Mouse (Mus musculus) lung, postnatal 0 days (tissue): ENCODE measurements around the gene Nup35. TPM values are rescaled to one million over a fixed set of nuclear protein-coding genes. Genes with fewer than 3 reads are reported as not detected.

Experiments
- ATAC-seq: fragments of 200-750 bp; cut with Nextera tagmentation; 2 replicates; pipeline ENCODE4 v1.8.0; 2017; ENCODE audit warnings: moderate library complexity
- DNase-seq: peaks from one replicate; pipeline ENCODE4 v3.0.0-alpha.2; 2016; ENCODE audit warnings: low spot score
- H3K27ac ChIP-seq: fragments of 300-500 bp; sonication (generic); 2 replicates; pipeline ENCODE4 v1.5.1; 2014; ENCODE audit warnings: antibody characterized with exemption, mild to moderate bottlenecking, low read length, mixed read lengths
- H3K27me3 ChIP-seq: fragments of 300-500 bp; sonication (generic); replicated peaks from 2 replicates; pipeline ENCODE4 v1.6.1; 2014; ENCODE audit warnings: low read length, mixed read lengths; ENCODE audit not compliant: insufficient read depth
- H3K36me3 ChIP-seq: fragments of 300-500 bp; sonication (generic); 2 replicates; pipeline ENCODE4 v1.6.1; 2014; ENCODE audit warnings: low read length, mixed read lengths; ENCODE audit not compliant: insufficient read depth
- H3K4me1 ChIP-seq: fragments of 300-500 bp; sonication (generic); 2 replicates; pipeline ENCODE4 v1.6.1; 2014; ENCODE audit warnings: antibody characterized with exemption, low read depth, low read length, mixed read lengths; ENCODE audit not compliant: insufficient read depth
- H3K4me2 ChIP-seq: fragments of 300-500 bp; sonication (generic); replicated peaks from 2 replicates; pipeline ENCODE4 v1.6.1; 2014; ENCODE audit warnings: low read depth, mild to moderate bottlenecking, low read length, moderate library complexity, mixed read lengths
- H3K4me3 ChIP-seq: fragments of 300-500 bp; sonication (generic); 2 replicates; pipeline ENCODE4 v1.5.1; 2014; ENCODE audit warnings: low read depth, low read length
- H3K9ac ChIP-seq: fragments of 300-500 bp; sonication (generic); replicated peaks from 2 replicates; pipeline ENCODE4 v1.6.1; 2014; ENCODE audit warnings: low read depth, mild to moderate bottlenecking
- H3K9me3 ChIP-seq: fragments of 300-500 bp; sonication (generic); 2 replicates; pipeline ENCODE4 v1.6.1; 2016; ENCODE audit warnings: low read length, mixed read lengths
- CTCF ChIP-seq: IDR thresholded peaks from 2 replicates; pipeline ENCODE4 v1.5.1; 2016; ENCODE audit warnings: antibody characterized with exemption, mild to moderate bottlenecking
- EP300 ChIP-seq: IDR thresholded peaks from 2 replicates; pipeline ENCODE4 v1.6.1; 2016; ENCODE audit warnings: antibody characterized with exemption, mild to moderate bottlenecking, control low read depth
- WGBS: fragments of 180-500 bp; shearing (Covaris S2); extraction: QIAGEN DNeasy Blood & Tissue Kit; methylation state at CpG from one replicate; pipeline ENCODE4 v1.1.7; 2014; 5-methylcytosine and 5-hydroxymethylcytosine counted together
- polyA plus RNA-seq: library from polyadenylated mRNA; unstranded; fragments of >200 nt; fragmentation: Nextera tagmentation; extraction: Ambion mirVana; gene quantifications from 2 replicates; pipeline ENCODE4 v1.2.1, GENCODE M21; 2015

Gene Nup35
- 18.0 and 21.2 TPM in 2 replicates for polyA plus RNA-seq

DNA sequence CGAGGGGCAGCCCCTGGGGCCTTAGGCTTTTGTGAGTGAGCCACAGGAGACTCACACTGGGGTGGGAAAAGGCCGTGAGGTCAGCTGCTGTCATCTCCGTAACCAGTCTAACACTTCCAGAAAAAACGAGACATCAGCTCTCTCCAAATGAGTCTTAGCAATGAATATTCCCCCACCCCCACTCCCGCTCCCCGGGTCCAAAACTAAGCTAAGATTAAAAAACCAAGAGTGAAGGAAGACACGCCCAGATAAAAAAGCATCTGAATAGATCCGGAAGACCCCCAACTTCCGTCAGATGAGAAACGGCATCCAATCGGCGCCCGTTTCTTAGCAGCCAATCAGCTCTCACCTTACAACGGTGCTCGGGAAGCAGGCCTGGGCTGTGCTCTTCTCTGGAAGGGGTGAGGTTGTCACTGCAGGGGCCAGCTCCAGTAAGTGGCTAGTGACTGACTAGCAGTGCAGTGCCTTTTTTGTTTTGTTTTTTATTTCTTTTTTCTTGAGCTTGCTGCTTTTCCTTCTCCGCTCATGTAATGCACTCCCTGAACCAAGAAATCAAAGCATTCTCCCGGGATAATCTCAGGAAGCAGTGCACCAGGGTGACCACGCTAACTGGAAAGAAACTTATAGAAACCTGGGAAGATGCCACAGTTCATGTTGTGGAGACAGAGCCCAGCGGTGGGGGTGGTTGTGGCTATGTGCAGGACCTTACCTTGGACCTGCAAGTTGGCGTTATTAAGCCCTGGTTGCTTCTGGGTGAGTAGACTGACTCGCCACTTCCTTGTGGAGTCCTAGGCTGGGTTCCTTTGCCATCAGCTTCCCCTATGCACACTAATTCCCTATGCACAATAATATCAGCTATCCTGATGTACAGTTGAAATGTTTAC lies at the start of gene Nup35, which contains the start of gene Dusp19:
Gene Nup35 (plus strand): TSS at position 383 of the 884 bp plus-strand sequence.
Gene Dusp19 (plus strand): TSS at position 192 of the 884 bp plus-strand sequence.
- Histone ChIP-seq H3K4me2 (peak within 1 kb of the TSS; percentile 71), H3K9me3 (no peaks in the 10 kb centered on the region), H3K4me3 (peak within 1 kb of the TSS; percentile 51), H3K4me1 (0 out of 2 replicates have a peak, but pooled peaks cover 8% of the 10 kb centered on the region), H3K9ac (peak within 1 kb of the TSS; percentile 56), H3K27me3 (no peaks in the 10 kb centered on the region), H3K36me3 (no peaks in the 10 kb centered on the region), H3K27ac (0 out of 2 replicates have a peak within 1 kb of the TSS, but pooled peaks have one; percentile 27)
- under 1% methylated on average over 21 of the region's 21 CpGs for WGBS
- peak; percentile 100 for ATAC-seq
- TF ChIP-seq CTCF (no peak), EP300 (no peak)
- DNase-seq = peak; percentile 94

DNA sequence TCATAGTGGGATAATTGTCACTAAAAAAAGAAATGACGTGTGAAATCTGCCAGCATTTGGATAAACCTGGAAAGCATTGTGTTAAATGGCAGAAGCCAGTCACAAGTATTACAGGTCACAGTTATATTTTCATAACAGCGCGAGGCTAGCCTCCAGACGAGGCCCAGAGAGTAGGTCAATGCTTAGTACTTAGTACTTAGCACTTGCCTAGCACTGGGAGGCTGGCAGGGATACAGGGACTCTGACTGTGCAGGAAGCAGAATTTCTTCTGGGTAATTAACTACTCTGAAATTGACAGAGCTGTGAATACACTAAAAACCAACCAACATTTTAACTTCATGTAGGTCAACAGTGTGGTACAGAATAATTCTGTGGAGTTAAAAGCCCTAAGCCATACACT lies 49.6 kb upstream of the Nup35 start:
- no peaks in the 10 kb centered on the region for H3K36me3 ChIP-seq
- no peaks in the 10 kb centered on the region for H3K27me3 ChIP-seq
- no peaks in the 10 kb centered on the region for H3K9me3 ChIP-seq
- no peak overlapping the region for H3K4me3 ChIP-seq
- TF ChIP-seq EP300 (no peak), CTCF (no peak)
- DNase-seq (no peak), ATAC-seq (no peak)
- no peak overlapping the region for H3K27ac ChIP-seq
- H3K4me2 ChIP-seq = no peak overlapping the region
- 86% methylated on average over 4 of the region's 4 CpGs for WGBS
- no peak overlapping the region for H3K9ac ChIP-seq
- no peaks in the 10 kb centered on the region for H3K4me1 ChIP-seq

DNA sequence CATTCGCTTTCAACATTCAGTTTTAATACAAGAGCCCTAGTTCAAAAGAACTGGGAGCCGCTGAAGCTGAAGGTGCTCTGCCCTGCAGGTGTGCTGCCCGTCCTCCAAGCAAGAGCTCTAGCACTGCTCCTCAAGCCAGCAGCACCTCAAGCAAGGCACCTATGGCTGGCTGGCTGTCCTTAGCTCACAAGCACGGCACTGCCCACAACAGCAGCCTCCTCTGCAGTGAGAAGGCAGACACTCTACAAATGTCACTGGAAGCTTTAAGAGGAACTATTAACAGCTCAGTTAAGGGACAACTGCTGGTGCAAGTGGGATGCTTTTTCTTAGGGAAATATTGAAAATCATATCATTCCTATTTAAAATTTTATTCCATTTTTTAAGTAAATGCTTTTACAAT lies 46.4 kb upstream of the Nup35 start:
- no peaks in the 10 kb centered on the region for H3K27me3 ChIP-seq
- H3K36me3 ChIP-seq = no peaks in the 10 kb centered on the region
- H3K4me2 ChIP-seq = no peak overlapping the region
- ATAC-seq = no peak
- TF ChIP-seq EP300 = no peak
- no peak for TF ChIP-seq CTCF
- no peak overlapping the region for H3K4me3 ChIP-seq
- DNase-seq = peak; percentile 27
- no peaks in the 10 kb centered on the region for H3K9me3 ChIP-seq
- WGBS = 50% methylated on average over 4 of the region's 4 CpGs
- no peaks in the 10 kb centered on the region for H3K4me1 ChIP-seq
- no peak overlapping the region for H3K9ac ChIP-seq
- H3K27ac ChIP-seq = no peak overlapping the region

DNA sequence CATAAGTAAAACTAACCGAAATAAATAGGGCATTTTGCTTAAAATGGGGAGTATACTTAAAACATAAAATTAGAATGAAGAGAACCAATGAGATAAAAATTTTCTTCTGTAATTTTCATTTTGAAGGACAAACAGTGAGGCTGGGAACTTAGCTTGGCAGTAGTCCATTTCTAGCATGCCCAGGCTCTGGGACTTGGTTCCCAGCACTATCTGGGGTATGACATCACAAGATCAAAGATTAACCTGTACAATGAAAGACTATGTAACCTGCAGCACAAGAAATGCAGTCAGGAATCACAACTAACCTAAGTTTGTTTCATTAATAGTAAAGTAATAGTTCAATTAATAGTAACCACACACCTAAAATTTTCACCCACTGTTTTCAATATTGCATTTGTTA lies 39.8 kb upstream of the Nup35 start:
- H3K36me3 ChIP-seq = no peaks in the 10 kb centered on the region
- H3K27me3 ChIP-seq = no peaks in the 10 kb centered on the region
- H3K4me2 ChIP-seq = no peak overlapping the region
- H3K27ac ChIP-seq = no peak overlapping the region
- no peak overlapping the region for H3K9ac ChIP-seq
- DNase-seq = no peak
- ATAC-seq = no peak
- H3K4me1 ChIP-seq = peaks cover 10% of the 10 kb centered on the region
- WGBS = 93% methylated on average over 1 of the region's 1 CpGs
- no peak for TF ChIP-seq CTCF
- TF ChIP-seq EP300 = no peak
- no peak overlapping the region for H3K4me3 ChIP-seq
- no peaks in the 10 kb centered on the region for H3K9me3 ChIP-seq

DNA sequence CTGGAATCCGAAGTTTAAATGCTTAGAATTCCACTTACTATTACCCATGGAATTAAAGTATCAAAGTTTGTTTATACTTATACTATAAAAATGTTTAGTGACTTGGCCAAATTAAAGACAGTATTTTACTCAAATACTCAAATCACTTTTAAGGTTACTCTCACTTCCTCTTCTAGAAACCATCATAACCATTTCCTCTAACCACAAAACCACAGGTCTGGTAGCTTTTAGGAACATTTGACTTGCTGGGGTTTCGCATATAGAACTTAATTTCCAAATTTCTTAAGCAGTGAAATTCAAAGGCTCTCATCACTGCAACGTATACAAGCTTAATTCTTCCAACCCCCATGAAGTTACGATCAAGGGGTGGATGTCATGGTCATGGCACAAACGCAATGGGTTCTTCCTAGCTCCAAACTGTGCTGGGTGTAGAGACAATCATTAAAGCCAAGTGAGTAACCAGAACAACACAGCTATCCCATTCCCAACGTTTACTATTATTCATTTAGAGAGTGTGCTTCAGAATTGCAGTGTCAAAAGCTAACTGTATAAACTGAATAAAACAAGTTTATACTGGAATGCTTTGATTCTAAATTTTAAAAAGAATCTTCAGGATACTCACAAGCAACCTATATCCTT lies 37.7 kb upstream of the Nup35 start:
- DNase-seq (peak; percentile 20), ATAC-seq (no peak)
- Histone ChIP-seq H3K36me3 (no peaks in the 10 kb centered on the region), H3K9me3 (no peaks in the 10 kb centered on the region), H3K9ac (no peak overlapping the region), H3K27ac (no peak overlapping the region), H3K27me3 (no peaks in the 10 kb centered on the region), H3K4me1 (peaks cover 10% of the 10 kb centered on the region), H3K4me2 (peak overlapping the region; percentile 63), H3K4me3 (peak overlapping the region; percentile 92)
- no peak for TF ChIP-seq CTCF
- no peak for TF ChIP-seq EP300
- WGBS = 16% methylated on average over 6 of the region's 6 CpGs

DNA sequence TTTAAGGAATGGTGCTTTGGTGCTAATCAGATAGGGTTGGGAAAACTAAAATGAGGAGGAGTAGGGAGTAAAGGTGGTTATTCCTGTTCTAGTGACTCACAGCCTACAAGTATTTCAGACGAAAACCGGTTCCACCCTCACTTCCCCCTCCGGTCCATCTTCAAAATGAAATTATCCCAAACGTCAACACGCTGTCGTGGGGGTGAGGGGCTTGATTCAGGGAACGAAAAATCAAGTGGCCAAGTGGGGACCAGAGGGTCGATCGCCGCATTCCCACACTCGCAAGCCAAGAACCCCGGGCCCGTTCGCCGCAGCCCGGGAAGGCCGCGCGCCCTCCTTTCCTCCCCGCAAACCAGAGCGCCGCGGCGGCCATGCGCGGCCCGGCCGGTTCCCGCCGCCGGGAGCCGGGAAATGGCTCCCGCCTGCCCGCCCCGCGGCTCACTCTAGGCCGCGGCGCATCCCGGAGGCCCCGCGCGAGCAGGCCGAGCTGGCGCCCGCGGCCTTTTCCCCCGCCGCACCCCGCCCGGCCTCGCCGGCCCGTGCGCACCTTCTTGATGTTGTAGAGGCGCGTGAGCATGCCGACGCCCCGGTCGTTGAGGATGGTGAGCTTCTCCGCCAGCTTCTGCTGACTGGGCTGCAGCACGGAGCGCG lies 36.6 kb upstream of the Nup35 start:
- Histone ChIP-seq H3K4me3 (peak overlapping the region; percentile 92), H3K4me2 (peak overlapping the region; percentile 63), H3K27ac (peak overlapping the region; percentile 99), H3K9me3 (no peaks in the 10 kb centered on the region), H3K27me3 (no peaks in the 10 kb centered on the region), H3K9ac (peak overlapping the region; percentile 98), H3K4me1 (peaks cover 10% of the 10 kb centered on the region), H3K36me3 (no peaks in the 10 kb centered on the region)
- DNase-seq (peak; percentile 85), ATAC-seq (peak; percentile 66)
- WGBS = under 1% methylated on average over 45 of the region's 65 CpGs
- TF ChIP-seq EP300 = no peak
- no peak for TF ChIP-seq CTCF
